Mouse (Mus musculus) heart, postnatal 0 days (tissue): ENCODE results near the gene Oas1f. TPM values are rescaled to one million over a fixed set of nuclear protein-coding genes. Genes with fewer than 3 reads are reported as not detected.
"Not testable (repeated sequence)": the region's sequence is repeated elsewhere in the genome, so short reads cannot be mapped to it uniquely, and the experiment has no call there.

Source experiments
- ATAC-seq: fragments of 200-750 bp; cut with Nextera tagmentation; 2 replicates; pipeline ENCODE4 v1.8.0; 2017; ENCODE audit warnings: low read depth, moderate number of reproducible peaks, moderate library complexity; ENCODE audit not compliant: insufficient read depth
- DNase-seq: peaks from one replicate; pipeline ENCODE4 v3.0.0-alpha.2; 2016; ENCODE audit warnings: low spot score
- H3K27ac ChIP-seq: fragments of 300-500 bp; sonication (generic); 2 replicates; pipeline ENCODE4 v1.5.1; 2014; ENCODE audit warnings: low read depth, mild to moderate bottlenecking
- H3K27me3 ChIP-seq: fragments of 300-500 bp; sonication (generic); 2 replicates; pipeline ENCODE4 v1.6.1; 2014; ENCODE audit warnings: low read length, mixed read lengths; ENCODE audit not compliant: control insufficient read depth, insufficient read depth
- H3K36me3 ChIP-seq: fragments of 300-500 bp; sonication (generic); replicated peaks from 2 replicates; pipeline ENCODE4 v1.6.1; 2014; ENCODE audit warnings: low read length, mixed read lengths; ENCODE audit not compliant: control insufficient read depth, insufficient read depth
- H3K4me1 ChIP-seq: fragments of 300-500 bp; sonication (generic); 2 replicates; pipeline ENCODE4 v1.6.1; 2014; ENCODE audit warnings: antibody characterized with exemption; ENCODE audit not compliant: control insufficient read depth, insufficient read depth
- H3K4me2 ChIP-seq: fragments of 300-500 bp; sonication (generic); 2 replicates; pipeline ENCODE4 v1.6.1; 2014; ENCODE audit warnings: low read depth, mild to moderate bottlenecking, low read length, moderate library complexity
- H3K4me3 ChIP-seq: fragments of 300-500 bp; sonication (generic); 2 replicates; pipeline ENCODE4 v1.5.1; 2014; ENCODE audit warnings: low read depth, low read length
- H3K9ac ChIP-seq: fragments of 300-500 bp; sonication (generic); replicated peaks from 2 replicates; pipeline ENCODE4 v1.6.1; 2014; ENCODE audit warnings: low read depth, low read length, mixed read lengths
- H3K9me3 ChIP-seq: fragments of 300-500 bp; sonication (generic); replicated peaks from 2 replicates; pipeline ENCODE4 v1.6.1; 2016; ENCODE audit warnings: low read length; ENCODE audit not compliant: control insufficient read depth
- CTCF ChIP-seq: IDR thresholded peaks from 2 replicates; pipeline ENCODE4 v1.5.1; 2016; ENCODE audit warnings: antibody characterized with exemption, control low read depth, low read depth
- EP300 ChIP-seq: IDR thresholded peaks from 2 replicates; pipeline ENCODE4 v1.6.1; 2016; ENCODE audit warnings: antibody characterized with exemption, low read depth
- WGBS: fragments of 180-500 bp; shearing (Covaris S2); extraction: QIAGEN DNeasy Blood & Tissue Kit; methylation state at CpG from one replicate; pipeline ENCODE4 v1.1.7; 2014; 5-methylcytosine and 5-hydroxymethylcytosine counted together
- polyA plus RNA-seq: library from polyadenylated mRNA; unstranded; fragments of >200 nt; fragmentation: Nextera tagmentation; extraction: Ambion mirVana; gene quantifications from 2 replicates; pipeline ENCODE4 v1.2.1, GENCODE M21; 2015
- total RNA-seq: library from RNA; depleted of rRNA; stranded (reverse); fragments of >200 nt; gene quantifications from 2 replicates; pipeline ENCODE4 v1.2.3, GENCODE M21; 2014; ENCODE audit warnings: low replicate concordance; rRNA removed

The Oas1f gene
- total RNA-seq (not detected in 2 replicates), polyA plus RNA-seq (not detected in 2 replicates)

DNA sequence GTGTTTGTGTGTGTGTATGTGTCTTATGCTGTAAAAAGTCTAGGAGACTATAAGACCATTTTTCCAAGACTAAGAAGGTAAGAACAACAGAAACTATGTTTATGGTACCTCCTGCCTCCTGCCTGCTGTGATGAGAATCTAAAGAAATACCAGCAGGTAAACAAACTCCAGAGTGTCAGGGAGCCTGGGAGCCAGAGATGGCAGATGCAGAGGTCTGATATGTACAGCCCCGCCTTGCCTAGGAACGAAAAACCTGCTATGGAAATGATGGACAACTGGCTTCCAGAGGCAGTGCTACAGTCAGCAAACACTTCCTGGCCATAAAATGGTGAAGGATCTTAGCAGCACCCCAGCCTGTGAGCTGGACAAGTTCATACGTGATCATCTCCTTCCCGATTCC is at the start of gene Oas1f:
Gene Oas1f, plus strand, starts transcription at position 301 of the 400 bp plus-strand sequence.
- Histone ChIP-seq H3K4me3 (no peak within 1 kb of the TSS), H3K4me2 (no peak within 1 kb of the TSS), H3K27ac (no peak within 1 kb of the TSS), H3K9ac (no peak within 1 kb of the TSS), H3K36me3 (no peaks in the 10 kb centered on the region), H3K9me3 (no peaks in the 10 kb centered on the region), H3K27me3 (0 out of 2 replicates have a peak, but pooled peaks cover 5% of the 10 kb centered on the region), H3K4me1 (no peaks in the 10 kb centered on the region)
- no peak for ATAC-seq
- no peak for TF ChIP-seq CTCF
- TF ChIP-seq EP300 = no peak
- no peak for DNase-seq
- WGBS = 71% methylated on average over 4 of the region's 4 CpGs

- H3K9me3 ChIP-seq, H3K9ac ChIP-seq, H3K27ac ChIP-seq, H3K4me2 ChIP-seq, DNase-seq, H3K36me3 ChIP-seq, H3K27me3 ChIP-seq, H3K4me1 ChIP-seq, ATAC-seq, H3K4me3 ChIP-seq: not testable (repeated sequence)
- 39% methylated on average over 5 of the region's 5 CpGs for WGBS
Observed at GRCm38 (mm10) chr5:120798147-120798546, 49.0 kb upstream of the Oas1f start.

DNA sequence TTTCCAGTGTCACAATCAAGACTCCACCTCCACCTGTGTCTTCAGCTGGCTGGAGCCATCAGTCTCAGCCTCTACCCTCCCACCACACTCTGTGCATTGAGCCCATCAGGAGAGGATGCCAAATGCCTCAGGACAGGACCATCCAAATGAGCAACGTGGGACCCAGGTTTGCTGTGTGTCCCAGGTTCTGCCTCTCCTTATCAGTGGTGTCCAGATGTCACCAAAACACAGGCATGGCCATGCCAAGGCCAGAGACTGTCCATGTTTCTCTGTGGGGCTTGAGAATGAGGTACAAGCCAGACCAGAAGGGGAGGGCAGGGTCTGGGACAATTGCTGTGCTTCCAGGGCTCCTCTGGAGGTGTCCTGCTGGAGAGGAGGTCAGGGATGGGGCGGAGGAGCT is 48.2 kb upstream of the Oas1f start:
- H3K36me3 ChIP-seq, ATAC-seq, H3K27ac ChIP-seq, H3K4me1 ChIP-seq, H3K4me2 ChIP-seq, H3K4me3 ChIP-seq, DNase-seq, H3K27me3 ChIP-seq, H3K9me3 ChIP-seq, H3K9ac ChIP-seq: not testable (repeated sequence)
- 27% methylated on average over 1 of the region's 2 CpGs for WGBS

- no peak for ATAC-seq
- Histone ChIP-seq H3K4me3 (no peak overlapping the region), H3K4me2 (no peak overlapping the region), H3K27me3 (no peaks in the 10 kb centered on the region), H3K9me3 (0 out of 2 replicates have a peak, but pooled peaks cover 4% of the 10 kb centered on the region), H3K4me1 (no peaks in the 10 kb centered on the region), H3K27ac (no peak overlapping the region), H3K36me3 (no peaks in the 10 kb centered on the region), H3K9ac (no peak overlapping the region)
- DNase-seq = no peak
- TF ChIP-seq CTCF = no peak
- TF ChIP-seq EP300 = no peak
- WGBS = 59% methylated on average over 2 of the region's 2 CpGs
Observed at GRCm38 (mm10) chr5:120803596-120803995, 43.6 kb upstream of the Oas1f start.

DNA sequence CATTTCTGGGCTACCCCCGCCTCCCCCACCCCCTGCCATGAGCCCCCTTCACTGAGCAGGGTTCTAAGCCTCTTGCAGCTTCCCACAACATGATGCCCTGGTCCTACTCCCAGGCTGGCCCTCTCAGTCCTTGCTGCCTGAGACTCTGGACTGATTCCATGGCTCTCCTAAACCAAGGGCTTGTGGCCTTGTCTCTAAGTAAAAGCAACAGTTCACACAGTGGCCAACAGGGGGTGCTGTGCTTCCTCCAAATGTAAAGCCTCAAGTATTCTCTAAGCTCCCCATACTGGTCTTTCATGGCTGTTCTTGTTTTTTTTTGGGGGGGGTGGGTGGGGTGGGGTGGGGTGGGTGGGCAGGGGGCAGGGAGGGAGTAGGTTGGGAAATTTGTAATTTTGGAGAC is 40.7 kb upstream of the Oas1f start:
- peak; percentile 35 for DNase-seq
- no peak overlapping the region for H3K9ac ChIP-seq
- TF ChIP-seq EP300 = no peak
- peak; percentile 60 for TF ChIP-seq CTCF
- ATAC-seq = no peak
- 100% methylated on average over 1 of the region's 1 CpGs for WGBS
- no peaks in the 10 kb centered on the region for H3K36me3 ChIP-seq
- no peak overlapping the region for H3K4me3 ChIP-seq
- H3K9me3 ChIP-seq = 0 out of 2 replicates have a peak, but pooled peaks cover 4% of the 10 kb centered on the region
- no peak overlapping the region for H3K27ac ChIP-seq
- H3K4me1 ChIP-seq = no peaks in the 10 kb centered on the region
- no peak overlapping the region for H3K4me2 ChIP-seq
- H3K27me3 ChIP-seq = no peaks in the 10 kb centered on the region

- H3K36me3 ChIP-seq = no peaks in the 10 kb centered on the region; the same call in 1 of the 2 replicates
- H3K4me3 ChIP-seq = no peak overlapping the region
- 0 out of 2 replicates have a peak, but pooled peaks cover 2% of the 10 kb centered on the region for H3K9me3 ChIP-seq
- no peak overlapping the region for H3K9ac ChIP-seq
- no peak overlapping the region for H3K4me2 ChIP-seq
- TF ChIP-seq CTCF = no peak
- no peak for TF ChIP-seq EP300
- DNase-seq (no peak), ATAC-seq (no peak)
- 39% methylated on average over 6 of the region's 6 CpGs for WGBS
- H3K27ac ChIP-seq = no peak overlapping the region
- no peaks in the 10 kb centered on the region for H3K27me3 ChIP-seq
- no peaks in the 10 kb centered on the region for H3K4me1 ChIP-seq
Observed at GRCm38 (mm10) chr5:120809171-120809570, 38.0 kb upstream of the Oas1f start.
